Mouse (Mus musculus) bone marrow, adult 2 months (tissue): ENCODE results near the gene Alx3.

Experiments used
- CTCF ChIP-seq: fragments of 200-500 bp; IDR thresholded peaks from 2 replicates; pipeline ENCODE4 v1.5.1; 2011; ENCODE audit warnings: low read length, control low read depth; ENCODE audit not compliant: control insufficient read depth, insufficient read depth
- POLR2A ChIP-seq: fragments of 200-500 bp; IDR thresholded peaks from 2 replicates; pipeline ENCODE4 v1.6.1; 2011; ENCODE audit warnings: low read depth, mild to moderate bottlenecking, control low read depth, low read length, borderline replicate concordance; ENCODE audit not compliant: control insufficient read depth

DNA sequence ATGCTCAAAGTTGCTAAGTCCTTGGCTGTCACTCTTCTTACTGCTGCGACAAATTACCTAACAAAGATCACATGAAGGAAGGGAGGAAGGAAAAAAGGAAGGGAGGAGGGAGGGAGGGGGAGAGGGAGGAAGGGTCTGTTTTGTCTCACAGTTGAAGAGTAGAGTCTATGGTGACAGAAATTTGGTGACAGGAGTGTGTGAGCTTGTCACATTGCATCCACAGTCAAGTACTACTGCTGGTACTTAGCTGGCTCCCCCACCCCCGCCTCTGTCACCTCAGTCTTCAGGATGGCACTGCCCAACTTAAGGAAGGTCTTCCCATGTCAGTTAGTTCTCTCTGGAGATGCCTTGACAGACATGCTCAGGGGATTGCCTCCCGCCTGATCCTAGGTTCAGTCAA is 41.4 kb downstream of the Alx3 start:
- TF ChIP-seq POLR2A (no peak), CTCF (no peak)
